Mouse (Mus musculus): Measurements from ENCODE around the gene Spaca4. TPM values are rescaled to one million over a fixed set of nuclear protein-coding genes. Genes with fewer than 3 reads are reported as not detected.
A peak's percentile ranks its signal among the peaks of the same experiment; 100 is the strongest.

The Spaca4 gene
- polyA plus RNA-seq, 1 experiment from 2014 or later, result 0.79 TPM

GRCm38 (mm10) chr7:45741308-45741707 is 15.7 kb upstream of the Spaca4 start:
- WGBS, result 79% methylated on average over 12 of the region's 12 CpGs
- H3K4me2 ChIP-seq (ENCODE audit: low read depth, low read length), result peak overlapping the region; percentile 47; the same call in 1 of the 2 replicates
- no peaks in the 10 kb centered on the region for H3K36me3 ChIP-seq (ENCODE audit: control insufficient read depth, insufficient read depth, low read length)

GRCm38 (mm10) chr7:45739820-45740219 is 14.2 kb upstream of the Spaca4 start:
- ATAC-seq (ENCODE audit: insufficient read depth, low FRiP score), result no peak
- 56% methylated on average over 10 of the region's 10 CpGs for WGBS
- Histone ChIP-seq H3K4me2 (ENCODE audit: low read depth, low read length) (no peak overlapping the region), H3K9ac (ENCODE audit: low read length) (no peak overlapping the region), H3K4me3 (replicated peaks; ENCODE audit: low read length) (no peak overlapping the region), H3K4me1 (ENCODE audit: control insufficient read depth, insufficient read depth, low read length) (no peaks in the 10 kb centered on the region), H3K36me3 (ENCODE audit: control insufficient read depth, insufficient read depth, low read length) (no peaks in the 10 kb centered on the region), H3K27me3 (ENCODE audit: control insufficient read depth, insufficient read depth, low read length) (no peaks in the 10 kb centered on the region), H3K9me3 (replicated peaks; ENCODE audit: control insufficient read depth, low read length) (no peaks in the 10 kb centered on the region), H3K27ac (ENCODE audit: low read length) (no peak overlapping the region)

More at GRCm38 (mm10) chr7:45741308-45741707, 15.7 kb upstream of the Spaca4 start:
- ATAC-seq (ENCODE audit: insufficient read depth, low FRiP score), result no peak
- Histone ChIP-seq H3K4me3 (replicated peaks; ENCODE audit: low read length) (no peak overlapping the region), H3K27me3 (ENCODE audit: control insufficient read depth, insufficient read depth, low read length) (no peaks in the 10 kb centered on the region), H3K9ac (ENCODE audit: low read length) (0 out of 2 replicates have a peak overlapping the region, but pooled peaks have one; percentile 9), H3K9me3 (replicated peaks; ENCODE audit: control insufficient read depth, low read length) (no peaks in the 10 kb centered on the region), H3K4me1 (ENCODE audit: control insufficient read depth, insufficient read depth, low read length) (no peaks in the 10 kb centered on the region), H3K27ac (ENCODE audit: low read length) (no peak overlapping the region)

- H3K4me3 ChIP-seq (replicated peaks; ENCODE audit: low read length), result no peak overlapping the region
- no peak overlapping the region for H3K27ac ChIP-seq (ENCODE audit: low read length)
- H3K4me1 ChIP-seq (ENCODE audit: control insufficient read depth, insufficient read depth, low read length), result no peaks in the 10 kb centered on the region
- no peaks in the 10 kb centered on the region for H3K27me3 ChIP-seq (ENCODE audit: control insufficient read depth, insufficient read depth, low read length)
- ATAC-seq (ENCODE audit: insufficient read depth, low FRiP score), result peak; percentile 77; the same call in 1 of the 2 replicates
- H3K9me3 ChIP-seq (replicated peaks; ENCODE audit: control insufficient read depth, low read length), result no peaks in the 10 kb centered on the region
- no peaks in the 10 kb centered on the region for H3K36me3 ChIP-seq (ENCODE audit: control insufficient read depth, insufficient read depth, low read length)
- H3K9ac ChIP-seq (ENCODE audit: low read length), result no peak overlapping the region
- 7% methylated on average over 9 of the region's 9 CpGs for WGBS
- H3K4me2 ChIP-seq (ENCODE audit: low read depth, low read length), result no peak overlapping the region
Measured at GRCm38 (mm10) chr7:45739162-45739763, 13.7 kb upstream of the Spaca4 start.

- Histone ChIP-seq H3K9ac (ENCODE audit: low read length) (no peak overlapping the region), H3K4me1 (ENCODE audit: control insufficient read depth, insufficient read depth, low read length) (peaks cover 12% of the 10 kb centered on the region), H3K27me3 (ENCODE audit: control insufficient read depth, insufficient read depth, low read length) (no peaks in the 10 kb centered on the region), H3K4me2 (ENCODE audit: low read depth, low read length) (no peak overlapping the region), H3K36me3 (ENCODE audit: control insufficient read depth, insufficient read depth, low read length) (no peaks in the 10 kb centered on the region), H3K27ac (ENCODE audit: low read length) (no peak overlapping the region), H3K9me3 (replicated peaks; ENCODE audit: control insufficient read depth, low read length) (no peaks in the 10 kb centered on the region), H3K4me3 (replicated peaks; ENCODE audit: low read length) (no peak overlapping the region)
- no peak for ATAC-seq (ENCODE audit: insufficient read depth, low FRiP score)
- WGBS, result 82% methylated on average over 5 of the region's 5 CpGs
Measured at GRCm38 (mm10) chr7:45733477-45733876, 7.9 kb upstream of the Spaca4 start.

GRCm38 (mm10) chr7:45730727-45731431 is 5.3 kb upstream of the Spaca4 start:
- Histone ChIP-seq H3K9me3 (replicated peaks; ENCODE audit: control insufficient read depth, low read length) (no peaks in the 10 kb centered on the region), H3K27ac (ENCODE audit: low read length) (peak overlapping the region; percentile 82), H3K4me2 (ENCODE audit: low read depth, low read length) (no peak overlapping the region), H3K9ac (ENCODE audit: low read length) (peak overlapping the region; percentile 43; the same call in 1 of the 2 replicates), H3K4me1 (ENCODE audit: control insufficient read depth, insufficient read depth, low read length) (peaks cover 17% of the 10 kb centered on the region), H3K36me3 (ENCODE audit: control insufficient read depth, insufficient read depth, low read length) (no peaks in the 10 kb centered on the region), H3K4me3 (replicated peaks; ENCODE audit: low read length) (no peak overlapping the region), H3K27me3 (ENCODE audit: control insufficient read depth, insufficient read depth, low read length) (no peaks in the 10 kb centered on the region)
- ATAC-seq (ENCODE audit: insufficient read depth, low FRiP score), result peak; percentile 35; the same call in 1 of the 2 replicates
- WGBS, result 17% methylated on average over 16 of the region's 16 CpGs

- Histone ChIP-seq H3K27me3 (ENCODE audit: control insufficient read depth, insufficient read depth, low read length) (no peaks in the 10 kb centered on the region), H3K4me2 (ENCODE audit: low read depth, low read length) (peak overlapping the region; percentile 19; the same call in 1 of the 2 replicates), H3K4me1 (ENCODE audit: control insufficient read depth, insufficient read depth, low read length) (peaks cover 17% of the 10 kb centered on the region), H3K27ac (ENCODE audit: low read length) (peak overlapping the region; percentile 75), H3K36me3 (ENCODE audit: control insufficient read depth, insufficient read depth, low read length) (peaks cover 4% of the 10 kb centered on the region; the same call in 1 of the 2 replicates), H3K9me3 (replicated peaks; ENCODE audit: control insufficient read depth, low read length) (no peaks in the 10 kb centered on the region), H3K9ac (ENCODE audit: low read length) (no peak overlapping the region), H3K4me3 (replicated peaks; ENCODE audit: low read length) (no peak overlapping the region)
- ATAC-seq (ENCODE audit: insufficient read depth, low FRiP score), result peak; percentile 56; the same call in 1 of the 2 replicates
- WGBS, result 53% methylated on average over 3 of the region's 3 CpGs
Measured at GRCm38 (mm10) chr7:45727625-45728024, 2.0 kb upstream of the Spaca4 start.

- ATAC-seq (ENCODE audit: insufficient read depth, low FRiP score), result no peak
- Histone ChIP-seq H3K4me1 (ENCODE audit: control insufficient read depth, insufficient read depth, low read length) (peaks cover 17% of the 10 kb centered on the region), H3K27ac (ENCODE audit: low read length) (no peak overlapping the region), H3K27me3 (ENCODE audit: control insufficient read depth, insufficient read depth, low read length) (no peaks in the 10 kb centered on the region), H3K4me2 (ENCODE audit: low read depth, low read length) (no peak overlapping the region), H3K9me3 (replicated peaks; ENCODE audit: control insufficient read depth, low read length) (no peaks in the 10 kb centered on the region), H3K9ac (ENCODE audit: low read length) (no peak overlapping the region), H3K36me3 (ENCODE audit: control insufficient read depth, insufficient read depth, low read length) (peaks cover 4% of the 10 kb centered on the region; the same call in 1 of the 2 replicates), H3K4me3 (replicated peaks; ENCODE audit: low read length) (no peak overlapping the region)
- 90% methylated on average over 10 of the region's 10 CpGs for WGBS
Measured at GRCm38 (mm10) chr7:45726419-45726818, 806 bp upstream of the Spaca4 start.

- Histone ChIP-seq H3K27ac (ENCODE audit: low read length) (no peak overlapping the region), H3K4me3 (replicated peaks; ENCODE audit: low read length) (no peak overlapping the region), H3K27me3 (ENCODE audit: control insufficient read depth, insufficient read depth, low read length) (no peaks in the 10 kb centered on the region), H3K36me3 (ENCODE audit: control insufficient read depth, insufficient read depth, low read length) (peaks cover 6% of the 10 kb centered on the region; the same call in 1 of the 2 replicates), H3K4me2 (ENCODE audit: low read depth, low read length) (no peak overlapping the region), H3K9ac (ENCODE audit: low read length) (no peak overlapping the region), H3K4me1 (ENCODE audit: control insufficient read depth, insufficient read depth, low read length) (peaks cover 6% of the 10 kb centered on the region; the same call in 1 of the 2 replicates), H3K9me3 (replicated peaks; ENCODE audit: control insufficient read depth, low read length) (no peaks in the 10 kb centered on the region)
- WGBS, result 90% methylated on average over 9 of the region's 9 CpGs
- ATAC-seq (ENCODE audit: insufficient read depth, low FRiP score), result no peak
Measured at GRCm38 (mm10) chr7:45725151-45725550, 462 bp downstream of the Spaca4 start.

GRCm38 (mm10) chr7:45723781-45724180 is 1.8 kb downstream of the Spaca4 start:
- Histone ChIP-seq H3K9me3 (replicated peaks; ENCODE audit: control insufficient read depth, low read length) (no peaks in the 10 kb centered on the region), H3K27ac (ENCODE audit: low read length) (no peak overlapping the region), H3K36me3 (ENCODE audit: control insufficient read depth, insufficient read depth, low read length) (peaks cover 12% of the 10 kb centered on the region), H3K4me1 (ENCODE audit: control insufficient read depth, insufficient read depth, low read length) (peaks cover 16% of the 10 kb centered on the region), H3K9ac (ENCODE audit: low read length) (no peak overlapping the region), H3K27me3 (ENCODE audit: control insufficient read depth, insufficient read depth, low read length) (no peaks in the 10 kb centered on the region), H3K4me3 (replicated peaks; ENCODE audit: low read length) (no peak overlapping the region), H3K4me2 (ENCODE audit: low read depth, low read length) (no peak overlapping the region)
- WGBS, result 90% methylated on average over 14 of the region's 14 CpGs
- no peak for ATAC-seq (ENCODE audit: insufficient read depth, low FRiP score)

All from stomach, embryonic 16.5 days (tissue).